8 mouse cellular contexts compared by ENCODE assay signal in the genomic region with DNA sequence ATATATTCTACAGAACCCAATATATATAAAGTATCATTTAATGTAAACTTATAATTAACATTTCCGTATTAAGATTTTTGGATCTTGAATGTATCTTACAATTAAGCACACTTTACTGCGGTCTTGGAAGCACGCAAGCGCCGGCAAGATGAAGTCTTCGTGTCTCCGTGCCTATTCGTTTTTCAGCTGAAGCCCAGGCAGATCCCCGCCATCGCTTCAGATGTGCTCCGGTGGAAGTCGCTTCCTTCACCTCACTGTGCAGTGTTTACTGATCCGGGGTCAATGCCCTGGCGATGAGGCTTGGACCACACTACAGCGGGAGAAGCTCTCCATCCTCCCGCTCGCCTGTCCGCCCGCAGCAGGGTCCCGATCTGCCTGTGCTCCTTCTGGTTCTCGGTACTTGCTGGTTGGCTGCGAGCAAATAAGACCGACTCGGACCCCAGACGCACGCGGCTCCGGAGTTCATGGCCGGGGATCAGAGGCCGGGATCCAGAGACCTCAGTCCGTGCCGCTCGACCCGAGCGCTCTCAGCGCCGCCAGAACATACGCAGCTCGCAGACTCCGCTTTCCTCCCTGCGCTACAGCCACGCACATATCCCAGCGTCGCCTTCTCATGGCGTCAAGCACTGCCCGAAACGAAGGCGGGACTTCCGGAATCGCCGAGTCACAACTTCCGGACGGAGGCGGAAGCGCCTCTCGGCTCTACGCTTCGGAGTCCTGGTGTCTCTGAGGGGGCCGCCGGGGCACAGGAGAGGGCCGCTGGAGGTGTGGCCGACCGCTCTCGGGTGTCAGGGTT. TPM values are rescaled to one million over a fixed set of nuclear protein-coding genes. Genes with fewer than 3 reads are reported as not detected.
DNase-seq lines count a peak whose midpoint lies in the region; ATAC-seq and TF ChIP-seq lines count a peak whose summit lies in the region.

A gene (plus strand): TSS at position 707 of the 796 bp plus-strand sequence.

- peak within 1 kb of the TSS; percentile 97 for H3K4me2 ChIP-seq in lung, postnatal 0 days (replicated peaks; ENCODE audit: low read depth, low read length)

- no peaks in the 10 kb centered on the region; the same call in 1 of the 2 replicates for H3K36me3 ChIP-seq in hindbrain, embryonic 10.5 days
- no peaks in the 10 kb centered on the region for H3K36me3 ChIP-seq in lung, postnatal 0 days (ENCODE audit: insufficient read depth, low read length)

- H3K27ac ChIP-seq in hindbrain, embryonic 10.5 days: peak within 1 kb of the TSS; percentile 92
- peak within 1 kb of the TSS; percentile 93 for H3K27ac ChIP-seq in lung, postnatal 0 days (ENCODE audit: low read length)

- no peak for TF ChIP-seq EP300 in lung, postnatal 0 days (IDR thresholded peaks at IDR 0.05)

- H3K9ac ChIP-seq in lung, postnatal 0 days (replicated peaks; ENCODE audit: low read depth): peak within 1 kb of the TSS; percentile 88

- peak within 1 kb of the TSS; percentile 93 for H3K4me3 ChIP-seq in hindbrain, embryonic 10.5 days
- H3K4me3 ChIP-seq in lung, postnatal 0 days (ENCODE audit: low read depth, low read length): peak within 1 kb of the TSS; percentile 83

- DNase-seq in MEL-GATA-1-ER (ENCODE audit: extremely low read depth, low read depth): peak; percentile 86
- DNase-seq in cerebellum, adult 8-10 months: peak; percentile 91
- DNase-seq in hindbrain, embryonic 10.5 days (ENCODE audit: low spot score): peak; percentile 96
- peak; percentile 93 for DNase-seq in layer of hippocampus, adult 9-11 months
- DNase-seq in lung, postnatal 0 days (ENCODE audit: low spot score): peak; percentile 96
- DNase-seq in ovary, postnatal 14 days (ENCODE audit: low spot score): peak; percentile 86
- peak; percentile 94 for DNase-seq in thymus, postnatal 14 days

- H3K9me3 ChIP-seq in hindbrain, embryonic 10.5 days: no peaks in the 10 kb centered on the region
- no peaks in the 10 kb centered on the region for H3K9me3 ChIP-seq in lung, postnatal 0 days (ENCODE audit: low read length)

- peak; percentile 94 for ATAC-seq in frontal cortex, adult (ENCODE audit: low TSS enrichment)
- ATAC-seq in lung, postnatal 0 days: peak; percentile 95

- TF ChIP-seq CTCF in lung, postnatal 0 days (IDR thresholded peaks at IDR 0.05): no peak

- H3K4me1 ChIP-seq in hindbrain, embryonic 10.5 days (replicated peaks): peaks cover 28% of the 10 kb centered on the region
- peaks cover 11% of the 10 kb centered on the region; the same call in 1 of the 2 replicates for H3K4me1 ChIP-seq in lung, postnatal 0 days (ENCODE audit: insufficient read depth, low read depth, low read length)

- no peaks in the 10 kb centered on the region for H3K27me3 ChIP-seq in hindbrain, embryonic 10.5 days (ENCODE audit: insufficient read depth, poor library complexity, severe bottlenecking)
- H3K27me3 ChIP-seq in lung, postnatal 0 days (replicated peaks; ENCODE audit: insufficient read depth, low read length): no peaks in the 10 kb centered on the region

- WGBS in hindbrain, embryonic 10.5 days: under 1% methylated on average over 64 of the region's 64 CpGs
- under 1% methylated on average over 64 of the region's 64 CpGs for WGBS in lung, postnatal 0 days

RNA-seq across cellular contexts. Expression of the gene that starts here (rescaled TPM):
- 13.4 and 13.5 TPM in 2 replicates for polyA plus RNA-seq in hindbrain, embryonic 10.5 days (2016; fragmentation: Nextera tagmentation; extraction: Ambion mirVana)
- polyA plus RNA-seq in lung, postnatal 0 days (2015; fragmentation: Nextera tagmentation; extraction: Ambion mirVana): 11.8 and 13.1 TPM in 2 replicates

Comparison
In these comparisons a context has a peak if more than half of its experiments do, and no peak if none do; other contexts are left out.
1. Peak in every context shown above with its lines: DNase-seq, ATAC-seq, H3K4me3 ChIP-seq and H3K27ac ChIP-seq.